Mouse (Mus musculus) heart, embryonic 13.5 days (tissue): ENCODE measurements around the gene Asgr2. TPM values are rescaled to one million over a fixed set of nuclear protein-coding genes. Genes with fewer than 3 reads are reported as not detected.

Experiments used
- ATAC-seq: fragments of 200-750 bp; cut with Nextera tagmentation; 2 replicates; pipeline ENCODE4 v1.8.0; 2017; ENCODE audit warnings: moderate TSS enrichment; ENCODE audit not compliant: insufficient number of reproducible peaks, low FRiP score, low TSS enrichment; ENCODE audit errors: extremely low read depth
- H3K27ac ChIP-seq: fragments of 300-500 bp; sonication (generic); replicated peaks from 2 replicates; pipeline ENCODE4 v1.5.1; 2015; ENCODE audit warnings: moderate library complexity, mild to moderate bottlenecking, inconsistent platforms
- H3K27me3 ChIP-seq: fragments of 300-500 bp; sonication (generic); replicated peaks from 2 replicates; pipeline ENCODE4 v1.6.1; 2015; ENCODE audit warnings: mild to moderate bottlenecking, inconsistent platforms
- H3K36me3 ChIP-seq: fragments of 300-500 bp; sonication (generic); 2 replicates; pipeline ENCODE4 v1.6.1; 2015; ENCODE audit warnings: mild to moderate bottlenecking, inconsistent platforms
- H3K4me1 ChIP-seq: fragments of 300-500 bp; sonication (generic); 2 replicates; pipeline ENCODE4 v1.6.1; 2015; ENCODE audit warnings: inconsistent platforms
- H3K4me2 ChIP-seq: fragments of 300-500 bp; sonication (generic); 2 replicates; pipeline ENCODE4 v1.6.1; 2015; ENCODE audit warnings: inconsistent platforms, mild to moderate bottlenecking, moderate library complexity
- H3K4me3 ChIP-seq: fragments of 300-500 bp; sonication (generic); 2 replicates; pipeline ENCODE4 v1.5.1; 2015; ENCODE audit warnings: moderate library complexity, mild to moderate bottlenecking, inconsistent platforms
- H3K9ac ChIP-seq: fragments of 300-500 bp; sonication (generic); 2 replicates; pipeline ENCODE4 v1.6.1; 2015; ENCODE audit warnings: inconsistent platforms, mild to moderate bottlenecking, moderate library complexity
- H3K9me3 ChIP-seq: fragments of 300-500 bp; sonication (generic); 2 replicates; pipeline ENCODE4 v1.6.1; 2016; ENCODE audit warnings: inconsistent platforms
- WGBS: fragments of 180-500 bp; shearing (Covaris S2); methylation state at CpG from one replicate; pipeline ENCODE4 v1.1.7; 2015; ENCODE audit warnings: mixed read lengths; 5-methylcytosine and 5-hydroxymethylcytosine counted together
- polyA plus RNA-seq: library from polyadenylated mRNA; unstranded; fragments of >200 nt; fragmentation: Nextera tagmentation; extraction: Ambion mirVana; gene quantifications from 2 replicates; pipeline ENCODE4 v1.2.1, GENCODE M21; 2015

Gene Asgr2
- polyA plus RNA-seq, 1 experiment from 2014 or later: not detected

DNA sequence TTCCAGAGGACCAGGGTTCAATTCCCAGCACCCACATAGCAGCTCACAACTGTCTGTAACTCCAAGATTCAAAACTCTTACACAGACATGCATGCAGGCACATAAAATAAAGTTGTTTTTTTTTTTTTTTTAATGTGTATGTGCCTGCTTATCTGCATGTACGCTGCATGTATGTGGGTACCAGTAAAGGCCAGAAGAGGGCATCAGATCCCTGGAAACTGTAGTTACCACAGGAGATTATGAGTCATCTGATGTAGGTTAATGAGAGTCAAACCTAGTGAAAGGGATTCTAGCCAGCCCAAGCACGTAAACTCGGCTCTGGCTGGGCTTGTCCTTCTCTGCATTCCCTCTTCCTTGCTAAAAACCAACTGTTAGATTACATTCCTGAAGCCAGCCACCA is 58.6 kb downstream of the Asgr2 start:
- Histone ChIP-seq H3K4me3 (no peak overlapping the region), H3K9me3 (no peaks in the 10 kb centered on the region), H3K27ac (no peak overlapping the region), H3K9ac (no peak overlapping the region), H3K4me2 (no peak overlapping the region), H3K4me1 (no peaks in the 10 kb centered on the region), H3K27me3 (no peaks in the 10 kb centered on the region), H3K36me3 (no peaks in the 10 kb centered on the region)
- 55% methylated on average over 3 of the region's 3 CpGs for WGBS
- ATAC-seq: no peak

Other genes starting within 250 kb of the Asgr2 start
- 75.4 and 76.2 TPM in 2 replicates for gene Plscr3, start 246.3 kb upstream of the Asgr2 start, polyA plus RNA-seq
- gene Tnk1, start 233.9 kb upstream of the Asgr2 start, polyA plus RNA-seq: 0.38 and 0.56 TPM in 2 replicates
- not detected in 2 replicates for gene Tmem95, start 214.6 kb upstream of the Asgr2 start, polyA plus RNA-seq
- 3.9 TPM in 2 replicates for gene Kctd11, start 211.2 kb upstream of the Asgr2 start, polyA plus RNA-seq
- 7.0 and 8.2 TPM in 2 replicates for gene Acap1, start 197.1 kb upstream of the Asgr2 start, polyA plus RNA-seq
- gene 2810408A11Rik, start 191.7 kb upstream of the Asgr2 start, polyA plus RNA-seq: 4.0 and 4.1 TPM in 2 replicates
- 7.8 and 8.1 TPM in 2 replicates for gene Neurl4, start 191.6 kb upstream of the Asgr2 start, polyA plus RNA-seq
- 45.0 and 52.2 TPM in 2 replicates for gene Gps2, start 178.8 kb upstream of the Asgr2 start, polyA plus RNA-seq
- gene Eif5a, start 170.7 kb upstream of the Asgr2 start, polyA plus RNA-seq: 1,157 and 1,215 TPM in 2 replicates
- gene Ybx2, start 156.8 kb upstream of the Asgr2 start, polyA plus RNA-seq: 3.1 TPM in 2 replicates
- gene Slc2a4, start 144.5 kb upstream of the Asgr2 start, polyA plus RNA-seq: 25.8 and 30.3 TPM in 2 replicates
- gene Cldn7, start 127.9 kb upstream of the Asgr2 start, polyA plus RNA-seq: 6.3 and 7.4 TPM in 2 replicates
- gene Ctdnep1, start 111.5 kb upstream of the Asgr2 start, polyA plus RNA-seq: 21.0 and 21.1 TPM in 2 replicates
- 111 and 119 TPM in 2 replicates for gene Elp5, start 110.1 kb upstream of the Asgr2 start, polyA plus RNA-seq
- 456 and 466 TPM in 2 replicates for gene Gabarap, start 101.5 kb upstream of the Asgr2 start, polyA plus RNA-seq
- gene Phf23, start 96.9 kb upstream of the Asgr2 start, polyA plus RNA-seq: 43.8 and 47.9 TPM in 2 replicates
- 20.7 and 22.0 TPM in 2 replicates for gene Dvl2, start 92.0 kb upstream of the Asgr2 start, polyA plus RNA-seq
- 131 and 140 TPM in 2 replicates for gene Acadvl, start 77.2 kb upstream of the Asgr2 start, polyA plus RNA-seq
- 4.7 and 5.1 TPM in 2 replicates for gene Dlg4, start 75.7 kb upstream of the Asgr2 start, polyA plus RNA-seq
- gene Asgr1, start 38.6 kb upstream of the Asgr2 start, polyA plus RNA-seq: 0.24 TPM in 1 of 2 replicates, not detected in the other
- 0.53 and 0.67 TPM in 2 replicates for gene Mgl2, start 37.7 kb downstream of the Asgr2 start, polyA plus RNA-seq
- 0.31 and 0.43 TPM in 2 replicates for gene Clec10a, start 63.6 kb downstream of the Asgr2 start, polyA plus RNA-seq
- gene Slc16a11, start 120.1 kb downstream of the Asgr2 start, polyA plus RNA-seq: 0.28 and 0.60 TPM in 2 replicates
- 5.0 and 7.1 TPM in 2 replicates for gene Slc16a13, start 128.4 kb downstream of the Asgr2 start, polyA plus RNA-seq
- 17.8 and 18.3 TPM in 2 replicates for gene Bcl6b, start 137.2 kb downstream of the Asgr2 start, polyA plus RNA-seq
- gene 0610010K14Rik, start 145.3 kb downstream of the Asgr2 start, polyA plus RNA-seq: 125 and 137 TPM in 2 replicates
- gene Gm21988, start 147.2 kb downstream of the Asgr2 start, polyA plus RNA-seq: 9.0 and 9.5 TPM in 2 replicates
- gene Rnasek, start 147.2 kb downstream of the Asgr2 start, polyA plus RNA-seq: 214 and 235 TPM in 2 replicates
- gene Alox12, start 162.7 kb downstream of the Asgr2 start, polyA plus RNA-seq: 2.5 and 3.5 TPM in 2 replicates
- gene Alox12e, start 230.0 kb downstream of the Asgr2 start, polyA plus RNA-seq: not detected in 2 replicates